Mouse (Mus musculus) MEL (cell line): ENCODE measurements at regions not wholly inside any gene's neighbourhood (a gene's known extent, or its start where the extent isn't known, plus 50 kb on each side); places are given as distances from the start of the nearest gene placed in this dataset.

Experiments used
- CTCF ChIP-seq, 3 experiments: IDR thresholded peaks in 2 of 3; conservative IDR thresholded peaks in 1 of 3; 2 replicates each; pipeline ENCODE4 v1.5.1; 2011 to 2012; ENCODE audit warnings: low read length in 3 of 3, low read depth in 2 of 3, mild to moderate bottlenecking in 2 of 3, improper control_type of control experiment in 1 of 3, inconsistent platforms in 1 of 3, mixed read lengths in 1 of 3, moderate library complexity in 1 of 3; ENCODE audit not compliant: control insufficient read depth in 1 of 3, insufficient read depth in 1 of 3, poor library complexity in 1 of 3, severe bottlenecking in 1 of 3
- GATA1 ChIP-seq: IDR thresholded peaks from 2 replicates; pipeline ENCODE4 v1.6.1; 2011; ENCODE audit warnings: low read depth, low read length, improper control_type of control experiment
- JUND ChIP-seq: IDR thresholded peaks from 2 replicates; pipeline ENCODE4 v1.6.1; 2011; ENCODE audit warnings: low read depth, mild to moderate bottlenecking, improper control_type of control experiment, low read length
- MAZ ChIP-seq: IDR thresholded peaks from 2 replicates; pipeline ENCODE4 v1.6.1; 2012; ENCODE audit warnings: low read depth, mild to moderate bottlenecking, inconsistent platforms, low read length, improper control_type of control experiment
- MXI1 ChIP-seq: IDR thresholded peaks from 2 replicates; pipeline ENCODE4 v1.6.1; 2011; ENCODE audit warnings: mild to moderate bottlenecking, low read depth, low read length, improper control_type of control experiment
- POLR2A ChIP-seq, 2 experiments: IDR thresholded peaks; 2 replicates each; pipeline ENCODE4 v1.6.1; 2011 to 2012; ENCODE audit warnings: low read length in 2 of 2, mild to moderate bottlenecking in 2 of 2, control low read depth in 1 of 2, improper control_type of control experiment in 1 of 2, low read depth in 1 of 2, moderate library complexity in 1 of 2; ENCODE audit not compliant: control insufficient read depth in 1 of 2, insufficient read depth in 1 of 2, poor library complexity in 1 of 2
- POLR2AphosphoS5 ChIP-seq: IDR thresholded peaks from 2 replicates; pipeline ENCODE4 v1.6.1; 2012; ENCODE audit warnings: low read depth, borderline replicate concordance, mild to moderate bottlenecking, inconsistent platforms, low read length, moderate library complexity, mixed read lengths
- RCOR1 ChIP-seq: IDR thresholded peaks from 2 replicates; pipeline ENCODE4 v1.6.1; 2012; ENCODE audit warnings: low read depth, mild to moderate bottlenecking, inconsistent platforms, low read length, improper control_type of control experiment
- TAL1 ChIP-seq: IDR thresholded peaks from 2 replicates; pipeline ENCODE4 v1.6.1; 2012; ENCODE audit warnings: mild to moderate bottlenecking, inconsistent platforms, low read length, moderate library complexity, mixed read lengths
- USF1 ChIP-seq: IDR thresholded peaks from 2 replicates; pipeline ENCODE4 v1.6.1; 2014; ENCODE audit warnings: low read depth, mild to moderate bottlenecking, inconsistent platforms, low read length, improper control_type of control experiment, moderate library complexity
- ZC3H11A ChIP-seq: IDR thresholded peaks from 2 replicates; pipeline ENCODE4 v1.6.1; 2012; ENCODE audit warnings: low read depth, mild to moderate bottlenecking, inconsistent platforms, low read length, improper control_type of control experiment

DNA sequence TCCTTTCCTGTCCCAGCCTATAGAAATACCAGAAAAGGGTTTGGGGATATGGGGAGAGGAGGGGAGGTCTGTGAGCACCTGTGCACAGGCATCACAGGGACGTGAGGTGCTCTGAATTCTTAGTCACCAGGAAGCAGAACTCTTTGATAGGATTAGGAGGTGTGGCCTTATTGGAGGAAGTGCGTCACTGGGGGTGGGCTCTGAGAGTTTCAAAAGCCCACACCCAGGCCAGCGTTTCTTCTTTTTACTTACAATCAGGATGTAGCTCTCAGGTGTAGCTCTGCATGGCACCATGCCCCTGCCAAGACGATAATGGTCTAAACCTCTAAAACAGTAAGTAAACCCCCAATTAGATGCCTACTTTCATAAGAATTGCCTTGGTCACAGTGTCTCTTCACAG is 162.6 kb upstream of the Ank start:
- TF ChIP-seq POLR2A (IDR thresholded peaks at IDR 0.05; ENCODE audit: control insufficient read depth in 1 of 2, insufficient read depth in 1 of 2, low read depth in 1 of 2, low read length in 2 of 2, poor library complexity in 1 of 2) (no peak), CTCF (IDR thresholded peaks at IDR 0.05 in 2 of 3, conservative IDR thresholded peaks at IDR 0.05 in 1 of 3; ENCODE audit: control insufficient read depth in 1 of 3, insufficient read depth in 1 of 3, low read depth in 2 of 3, low read length in 3 of 3, poor library complexity in 1 of 3, severe bottlenecking in 1 of 3) (no peak), JUND (no peak), TAL1 (no peak), USF1 (no peak), ZC3H11A (no peak), MXI1 (no peak), GATA1 (no peak), RCOR1 (no peak), MAZ (no peak), POLR2AphosphoS5 (no peak)
